Mouse (Mus musculus) liver, embryonic 14.5 days (tissue): ENCODE data around the gene Arhgap20. TPM values are rescaled to one million over a fixed set of nuclear protein-coding genes. Genes with fewer than 3 reads are reported as not detected.

Source experiments
- ATAC-seq: fragments of 200-750 bp; cut with Nextera tagmentation; 2 replicates; pipeline ENCODE4 v1.8.0; 2017; ENCODE audit warnings: moderate number of reproducible peaks, mild to moderate bottlenecking, moderate library complexity; ENCODE audit not compliant: insufficient read depth
- DNase-seq, 3 experiments: peaks; one replicate each; pipeline ENCODE4 v3.0.0-alpha.2; 2012 to 2013; ENCODE audit warnings: low read depth in 3 of 3, low spot score in 3 of 3
- H3K27ac ChIP-seq: fragments of 300-500 bp; sonication (generic); 2 replicates; pipeline ENCODE4 v1.5.1; 2014; ENCODE audit warnings: moderate library complexity, mild to moderate bottlenecking, control low read depth, inconsistent platforms
- H3K27me3 ChIP-seq: fragments of 300-500 bp; sonication (generic); 2 replicates; pipeline ENCODE4 v1.6.1; 2014; ENCODE audit warnings: mild to moderate bottlenecking, low read length, moderate library complexity; ENCODE audit not compliant: control insufficient read depth, insufficient read depth
- H3K36me3 ChIP-seq: fragments of 300-500 bp; sonication (generic); replicated peaks from 2 replicates; pipeline ENCODE4 v1.6.1; 2014; ENCODE audit warnings: low read depth; ENCODE audit not compliant: control insufficient read depth, insufficient read depth
- H3K4me1 ChIP-seq, 2 experiments: fragments of 200-500 bp in 1 of 2; fragments of 300-500 bp in 1 of 2; sonication (generic) in 1 of 2; replicated peaks; 2 replicates each; pipeline ENCODE4 v1.6.1; 2012 to 2014; ENCODE audit warnings: antibody characterized with exemption in 1 of 2, inconsistent platforms in 1 of 2, low read length in 1 of 2; ENCODE audit not compliant: control insufficient read depth in 2 of 2, insufficient read depth in 2 of 2
- H3K4me2 ChIP-seq: fragments of 300-500 bp; sonication (generic); 2 replicates; pipeline ENCODE4 v1.6.1; 2014; ENCODE audit warnings: low read depth, mild to moderate bottlenecking, control low read depth, moderate library complexity
- H3K4me3 ChIP-seq, 2 experiments: fragments of 200-500 bp in 1 of 2; fragments of 300-500 bp in 1 of 2; sonication (generic) in 1 of 2; 2 replicates each; pipeline ENCODE4 v1.5.1; 2012 to 2014; ENCODE audit warnings: low read depth in 2 of 2, low read length in 2 of 2, mild to moderate bottlenecking in 2 of 2, control low read depth in 1 of 2, inconsistent platforms in 1 of 2, moderate library complexity in 1 of 2; ENCODE audit not compliant: insufficient read depth in 1 of 2
- H3K9ac ChIP-seq: fragments of 300-500 bp; sonication (generic); replicated peaks from 2 replicates; pipeline ENCODE4 v1.6.1; 2014; ENCODE audit warnings: mild to moderate bottlenecking, control low read depth, moderate library complexity
- H3K9me3 ChIP-seq: fragments of 300-500 bp; sonication (generic); 2 replicates; pipeline ENCODE4 v1.6.1; 2016; ENCODE audit warnings: low read length, mixed read lengths; ENCODE audit not compliant: control insufficient read depth
- CTCF ChIP-seq: IDR thresholded peaks from 2 replicates; pipeline ENCODE4 v1.5.1; 2016; ENCODE audit warnings: antibody characterized with exemption, low read depth, control low read depth
- EP300 ChIP-seq: IDR thresholded peaks from 2 replicates; pipeline ENCODE4 v1.6.1; 2016; ENCODE audit warnings: antibody characterized with exemption, low read depth
- WGBS: fragments of 180-500 bp; shearing (Covaris S2); extraction: QIAGEN DNeasy Blood & Tissue Kit; methylation state at CpG from one replicate; pipeline ENCODE4 v1.1.7; 2014; ENCODE audit not compliant: insufficient replicate concordance; 5-methylcytosine and 5-hydroxymethylcytosine counted together
- polyA plus RNA-seq, 2 experiments: library from polyadenylated mRNA; depleted of rRNA in 1 of 2; stranded (reverse) in 1 of 2; unstranded in 1 of 2; fragments of >200 nt; fragmentation: Nextera tagmentation in 1 of 2; extraction: Ambion mirVana in 1 of 2; gene quantifications; 2 replicates each; pipeline versions ENCODE4 v1.2.1 to v1.2.3; 2012 to 2014

Arhgap20 gene
- polyA plus RNA-seq, 2 experiments, result 0.02 to 0.03 TPM

GRCm38 (mm10) chr9:51798251-51798650, 33.1 kb downstream of the Arhgap20 start:
- Histone ChIP-seq H3K9me3 (no peaks in the 10 kb centered on the region), H3K9ac (no peak overlapping the region), H3K27me3 (no peaks in the 10 kb centered on the region), H3K4me1 (no peaks in the 10 kb centered on the region), H3K4me3 (no peak overlapping the region), H3K4me2 (no peak overlapping the region), H3K36me3 (no peaks in the 10 kb centered on the region), H3K27ac (no peak overlapping the region)
- DNase-seq, result no peak
- ATAC-seq, result no peak
- 58% methylated on average over 5 of the region's 5 CpGs for WGBS
- TF ChIP-seq EP300 (no peak), CTCF (no peak)

- no peak overlapping the region for H3K27ac ChIP-seq
- H3K4me2 ChIP-seq, result no peak overlapping the region
- DNase-seq (no peak), ATAC-seq (no peak)
- 45% methylated on average over 9 of the region's 9 CpGs for WGBS
- H3K4me3 ChIP-seq, result no peak overlapping the region
- TF ChIP-seq CTCF (no peak), EP300 (no peak)
- no peaks in the 10 kb centered on the region for H3K27me3 ChIP-seq
- no peaks in the 10 kb centered on the region for H3K9me3 ChIP-seq
- H3K9ac ChIP-seq, result no peak overlapping the region
- no peaks in the 10 kb centered on the region for H3K4me1 ChIP-seq
- H3K36me3 ChIP-seq, result no peaks in the 10 kb centered on the region
These were observed 34.0 kb downstream of the Arhgap20 start for GRCm38 (mm10) chr9:51799156-51799555.

GRCm38 (mm10) chr9:51807272-51807671, 42.1 kb downstream of the Arhgap20 start:
- no peak overlapping the region for H3K4me2 ChIP-seq
- WGBS, result 70% methylated on average over 3 of the region's 3 CpGs
- no peak overlapping the region for H3K4me3 ChIP-seq
- no peaks in the 10 kb centered on the region for H3K4me1 ChIP-seq
- H3K36me3 ChIP-seq, result no peaks in the 10 kb centered on the region
- no peak overlapping the region for H3K9ac ChIP-seq
- DNase-seq (no peak), ATAC-seq (no peak)
- no peaks in the 10 kb centered on the region for H3K9me3 ChIP-seq
- H3K27me3 ChIP-seq, result no peaks in the 10 kb centered on the region
- H3K27ac ChIP-seq, result no peak overlapping the region
- no peak for TF ChIP-seq CTCF
- TF ChIP-seq EP300, result no peak

GRCm38 (mm10) chr9:51812931-51813330, 47.8 kb downstream of the Arhgap20 start:
- Histone ChIP-seq H3K9me3 (no peaks in the 10 kb centered on the region), H3K36me3 (no peaks in the 10 kb centered on the region), H3K4me1 (no peaks in the 10 kb centered on the region), H3K9ac (no peak overlapping the region), H3K27ac (no peak overlapping the region), H3K4me3 (no peak overlapping the region), H3K27me3 (no peaks in the 10 kb centered on the region), H3K4me2 (no peak overlapping the region)
- ATAC-seq (no peak), DNase-seq (no peak)
- WGBS, result 48% methylated on average over 1 of the region's 1 CpGs
- TF ChIP-seq CTCF (no peak), EP300 (no peak)

GRCm38 (mm10) chr9:51824516-51824915, 59.4 kb downstream of the Arhgap20 start:
- no peaks in the 10 kb centered on the region for H3K27me3 ChIP-seq
- H3K4me2 ChIP-seq, result no peak overlapping the region
- no peaks in the 10 kb centered on the region for H3K4me1 ChIP-seq
- no peaks in the 10 kb centered on the region for H3K36me3 ChIP-seq
- WGBS, result 70% methylated on average over 7 of the region's 7 CpGs
- H3K27ac ChIP-seq, result no peak overlapping the region
- no peak overlapping the region for H3K9ac ChIP-seq
- H3K4me3 ChIP-seq, result no peak overlapping the region
- TF ChIP-seq CTCF, result no peak
- TF ChIP-seq EP300, result no peak
- DNase-seq, result no peak
- no peaks in the 10 kb centered on the region for H3K9me3 ChIP-seq
- ATAC-seq, result no peak

GRCm38 (mm10) chr9:51831596-51831995, 66.5 kb downstream of the Arhgap20 start:
- no peaks in the 10 kb centered on the region for H3K36me3 ChIP-seq
- no peak overlapping the region for H3K4me3 ChIP-seq
- DNase-seq (no peak), ATAC-seq (no peak)
- H3K9me3 ChIP-seq, result no peaks in the 10 kb centered on the region
- H3K27me3 ChIP-seq, result no peaks in the 10 kb centered on the region
- no peaks in the 10 kb centered on the region for H3K4me1 ChIP-seq
- no peak overlapping the region for H3K27ac ChIP-seq
- 67% methylated on average over 11 of the region's 11 CpGs for WGBS
- no peak overlapping the region for H3K4me2 ChIP-seq
- no peak overlapping the region for H3K9ac ChIP-seq
- TF ChIP-seq CTCF (no peak), EP300 (no peak)
